Mouse (Mus musculus): ENCODE results near the gene Scyl1.

Scyl1 gene

GRCm38 (mm10) chr19:5787128-5787635 lies 16.0 kb upstream of the Scyl1 start:
- peak; percentile 82 for DNase-seq

- DNase-seq: peak; percentile 85
These were observed 15.4 kb upstream of the Scyl1 start for GRCm38 (mm10) chr19:5786441-5787114.

- DNase-seq: no peak
These were observed 13.8 kb upstream of the Scyl1 start for GRCm38 (mm10) chr19:5784958-5785577.

- DNase-seq: no peak
These were observed 10.9 kb upstream of the Scyl1 start for GRCm38 (mm10) chr19:5782121-5782520.

- no peak for DNase-seq
These were observed 10.3 kb upstream of the Scyl1 start for GRCm38 (mm10) chr19:5781532-5781931.

- no peak for DNase-seq
These were observed 9.0 kb upstream of the Scyl1 start for GRCm38 (mm10) chr19:5780203-5780602.

- DNase-seq: no peak
These were observed 7.1 kb upstream of the Scyl1 start for GRCm38 (mm10) chr19:5778312-5778711.

GRCm38 (mm10) chr19:5777387-5778032 lies 6.3 kb upstream of the Scyl1 start:
- no peak for DNase-seq

- DNase-seq: no peak
These were observed 908 bp downstream of the Scyl1 start for GRCm38 (mm10) chr19:5770311-5770710.

GRCm38 (mm10) chr19:5767271-5767670 lies 3.9 kb downstream of the Scyl1 start:
- no peak for DNase-seq

- DNase-seq: no peak
These were observed 8.1 kb downstream of the Scyl1 start for GRCm38 (mm10) chr19:5763163-5763562.

GRCm38 (mm10) chr19:5758878-5759403 lies 12.3 kb downstream of the Scyl1 start:
- DNase-seq: no peak

GRCm38 (mm10) chr19:5756991-5757636 lies 14.1 kb downstream of the Scyl1 start:
- DNase-seq: no peak

GRCm38 (mm10) chr19:5756321-5756985 lies 14.8 kb downstream of the Scyl1 start:
- DNase-seq: peak; percentile 93

GRCm38 (mm10) chr19:5751742-5752141 lies 19.5 kb downstream of the Scyl1 start:
- no peak for DNase-seq

- no peak for DNase-seq
These were observed 20.3 kb downstream of the Scyl1 start for GRCm38 (mm10) chr19:5750951-5751350.

GRCm38 (mm10) chr19:5749476-5749875 lies 21.7 kb downstream of the Scyl1 start:
- no peak for DNase-seq

- DNase-seq: no peak
These were observed 24.3 kb downstream of the Scyl1 start for GRCm38 (mm10) chr19:5746907-5747363.

GRCm38 (mm10) chr19:5745756-5746710 lies 25.2 kb downstream of the Scyl1 start:
- DNase-seq: no peak

GRCm38 (mm10) chr19:5743576-5743975 lies 27.6 kb downstream of the Scyl1 start:
- no peak for DNase-seq

GRCm38 (mm10) chr19:5742241-5742641 lies 29.0 kb downstream of the Scyl1 start:
- no peak for DNase-seq
